Mouse (Mus musculus): ENCODE measurements around the gene Ctcfl. TPM values are rescaled to one million over a fixed set of nuclear protein-coding genes. Genes with fewer than 3 reads are reported as not detected.
"Not testable (repeated sequence)": the region's sequence is repeated elsewhere in the genome, so short reads cannot be mapped to it uniquely, and the experiment has no call there.

Ctcfl gene
- polyA plus RNA-seq, 1 experiment: 0.55 TPM

DNA sequence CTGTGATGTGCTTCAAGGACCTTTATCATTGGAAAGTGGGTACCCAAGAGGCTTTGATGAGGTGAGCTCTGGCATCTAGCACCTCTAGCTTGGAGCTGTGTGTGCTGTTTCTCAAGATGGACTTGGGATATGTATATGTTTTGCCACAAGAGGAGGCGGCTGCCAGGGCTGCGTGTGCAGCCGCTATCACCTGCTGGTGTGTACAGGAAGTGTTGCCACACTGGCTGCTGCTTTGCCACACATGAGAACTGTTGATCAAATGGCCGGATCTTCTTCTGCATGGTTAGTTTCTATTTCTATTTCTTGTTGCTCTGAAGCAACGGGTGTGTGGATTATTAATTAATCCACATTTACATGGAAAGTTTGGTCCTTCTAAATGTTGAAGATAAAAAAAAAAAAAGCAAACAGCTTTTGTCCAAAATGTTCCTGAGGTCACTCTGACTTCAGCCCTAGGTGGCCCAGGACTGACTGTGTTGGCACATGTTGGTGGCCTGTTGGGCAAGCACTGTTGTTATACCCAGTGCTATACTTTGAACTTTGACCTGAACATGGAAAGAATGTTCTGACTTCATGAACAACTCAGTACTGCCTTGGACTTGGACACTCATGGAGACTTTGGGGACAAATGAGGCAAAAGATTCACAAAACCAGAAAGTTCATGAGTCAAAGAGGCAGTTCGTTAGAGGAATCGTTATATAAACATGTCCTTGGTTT, 4.9 kb upstream of the Ctcfl start:
- peak overlapping the region; percentile 99 for H3K27ac ChIP-seq (replicated peaks; ENCODE audit: low read depth, low read length)
- peaks cover 8% of the 10 kb centered on the region for H3K4me1 ChIP-seq (ENCODE audit: control insufficient read depth, insufficient read depth, insufficient read length, low read length)
- H3K4me3 ChIP-seq (ENCODE audit: insufficient read depth, low read depth, low read length): no peak overlapping the region

DNA sequence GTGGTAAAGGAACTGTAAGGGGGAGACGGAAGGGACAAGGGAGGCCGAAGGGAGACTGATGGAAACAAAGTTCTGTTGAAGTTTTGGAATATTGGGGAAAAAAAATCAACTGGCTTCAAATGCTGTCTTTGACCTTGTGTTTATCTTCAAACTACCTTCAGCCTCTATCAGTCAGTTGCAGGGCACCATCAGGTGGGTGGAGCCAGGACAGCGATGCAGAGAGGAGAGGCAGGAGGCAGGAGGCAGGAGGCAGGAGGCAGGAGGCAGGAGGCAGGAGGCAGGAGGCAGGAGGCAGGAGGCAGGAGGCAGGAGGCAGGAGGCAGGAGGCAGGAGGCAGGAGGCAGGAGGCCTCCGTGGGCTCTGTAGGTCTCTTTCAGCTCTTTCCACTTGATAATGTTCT, 792 bp upstream of the Ctcfl start:
- H3K4me3 ChIP-seq (ENCODE audit: insufficient read depth, low read depth, low read length); H3K4me1 ChIP-seq (ENCODE audit: control insufficient read depth, insufficient read depth, insufficient read length, low read length); H3K27ac ChIP-seq (replicated peaks; ENCODE audit: low read depth, low read length): not testable (repeated sequence)

DNA sequence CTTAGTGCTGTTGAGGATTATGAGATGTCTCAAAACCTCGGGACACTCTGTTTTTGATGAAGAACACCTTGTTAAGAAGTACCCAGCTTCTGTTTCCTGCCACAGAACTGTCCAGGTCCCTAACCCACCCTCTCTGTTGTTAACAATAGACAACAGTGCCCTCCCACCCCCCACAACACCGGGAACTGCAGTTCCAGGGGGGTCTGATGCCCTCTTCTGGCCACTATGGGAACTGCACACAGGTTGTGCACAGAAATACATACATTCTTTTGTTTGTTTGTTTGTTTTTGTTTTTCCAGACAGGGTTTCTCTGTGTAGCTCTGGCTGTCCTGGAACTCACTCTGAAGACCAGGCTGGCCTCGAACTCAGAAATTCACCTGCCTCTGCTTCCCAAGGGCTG, 5.5 kb downstream of the Ctcfl start:
- H3K4me3 ChIP-seq (ENCODE audit: insufficient read depth, low read depth, low read length): not testable (repeated sequence)
- peak overlapping the region; percentile 80 for H3K27ac ChIP-seq (replicated peaks; ENCODE audit: low read depth, low read length)

DNA sequence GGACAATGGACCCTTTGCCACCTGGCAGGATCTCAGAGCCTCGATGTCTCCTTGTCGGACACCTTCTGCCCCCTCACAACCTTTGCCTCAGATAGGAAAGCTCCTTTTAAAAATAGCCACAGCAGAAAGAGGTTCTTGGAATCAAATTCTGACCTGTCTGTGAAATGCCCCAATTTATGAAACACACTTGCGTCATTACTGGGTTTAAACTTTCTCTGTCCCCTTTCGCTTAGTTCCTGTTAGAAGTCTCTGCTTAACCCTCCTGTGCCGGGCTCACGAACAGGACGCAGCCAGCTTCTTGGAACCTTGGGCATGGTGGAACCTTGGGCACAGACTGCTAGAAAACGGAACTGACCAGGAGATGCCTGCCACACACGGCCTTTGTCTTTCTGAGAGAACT, 8.8 kb downstream of the Ctcfl start:
- Histone ChIP-seq H3K4me1 (ENCODE audit: control insufficient read depth, insufficient read depth, insufficient read length, low read length) (peaks cover 8% of the 10 kb centered on the region), H3K4me3 (ENCODE audit: insufficient read depth, low read depth, low read length) (peak overlapping the region; percentile 57), H3K27ac (replicated peaks; ENCODE audit: low read depth, low read length) (peak overlapping the region; percentile 100)

More for the DNA sequence above, 5.5 kb downstream of the Ctcfl start:
- H3K4me1 ChIP-seq (ENCODE audit: control insufficient read depth, insufficient read depth, insufficient read length, low read length): not testable (repeated sequence)

DNA sequence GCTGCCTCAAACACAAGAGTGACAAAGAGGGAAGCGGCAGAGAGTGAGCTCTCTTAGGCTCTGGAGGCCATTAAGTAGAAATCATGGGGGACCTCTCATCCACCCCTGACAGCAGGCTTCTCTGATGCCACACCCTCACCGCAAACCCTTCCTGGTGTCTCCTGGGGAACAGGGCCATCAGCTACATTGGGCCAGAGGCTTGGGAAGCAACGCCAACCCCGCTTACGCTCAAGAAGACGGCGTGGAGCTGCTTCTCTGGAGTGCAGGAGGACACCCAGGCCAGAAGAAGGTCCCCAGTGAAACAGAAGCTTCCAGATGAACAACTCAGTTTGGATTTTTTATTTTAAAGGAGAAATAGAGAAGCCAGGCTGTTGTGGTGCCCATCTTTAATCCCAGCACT, 9.8 kb downstream of the Ctcfl start:
- Histone ChIP-seq H3K4me3 (ENCODE audit: insufficient read depth, low read depth, low read length) (no peak overlapping the region), H3K27ac (replicated peaks; ENCODE audit: low read depth, low read length) (peak overlapping the region; percentile 97), H3K4me1 (ENCODE audit: control insufficient read depth, insufficient read depth, insufficient read length, low read length) (peaks cover 4% of the 10 kb centered on the region)

DNA sequence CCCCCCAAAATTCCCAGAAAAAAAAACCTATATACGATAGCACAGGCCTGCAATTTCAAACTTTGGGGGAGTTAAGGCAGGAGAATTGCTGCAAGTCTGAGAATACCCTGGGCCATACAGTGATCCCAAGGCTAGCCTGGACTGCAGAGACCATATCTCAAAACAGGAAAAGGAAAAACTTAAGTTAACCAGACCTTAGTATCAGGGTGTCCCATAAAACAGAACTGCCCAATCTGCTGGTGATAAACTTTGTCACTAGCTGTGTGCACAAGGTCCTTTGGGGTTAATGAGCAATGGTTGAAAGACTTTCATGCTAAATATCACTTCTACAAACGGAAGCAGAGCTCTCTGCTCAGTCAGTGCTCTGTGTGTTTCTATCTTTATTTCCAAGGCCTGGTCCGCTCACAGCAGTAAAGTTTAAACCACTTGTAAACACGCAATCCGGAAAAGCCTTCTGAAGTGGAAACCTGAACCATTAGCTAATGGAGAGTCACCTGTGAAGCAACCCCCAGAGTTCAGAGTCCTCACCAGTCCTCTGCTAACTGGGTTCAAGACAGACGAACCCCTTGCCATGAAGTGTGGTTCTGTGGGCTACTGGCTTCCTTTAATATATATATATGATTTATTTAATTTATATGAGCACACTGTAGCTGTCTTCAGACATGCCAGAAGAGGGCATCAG, 10.7 kb downstream of the Ctcfl start:
- no peak overlapping the region; the same call in 1 of the 2 replicates for H3K27ac ChIP-seq (replicated peaks; ENCODE audit: low read depth, low read length)
- peaks cover 4% of the 10 kb centered on the region for H3K4me1 ChIP-seq (ENCODE audit: control insufficient read depth, insufficient read depth, insufficient read length, low read length)
- H3K4me3 ChIP-seq (ENCODE audit: insufficient read depth, low read depth, low read length): no peak overlapping the region

DNA sequence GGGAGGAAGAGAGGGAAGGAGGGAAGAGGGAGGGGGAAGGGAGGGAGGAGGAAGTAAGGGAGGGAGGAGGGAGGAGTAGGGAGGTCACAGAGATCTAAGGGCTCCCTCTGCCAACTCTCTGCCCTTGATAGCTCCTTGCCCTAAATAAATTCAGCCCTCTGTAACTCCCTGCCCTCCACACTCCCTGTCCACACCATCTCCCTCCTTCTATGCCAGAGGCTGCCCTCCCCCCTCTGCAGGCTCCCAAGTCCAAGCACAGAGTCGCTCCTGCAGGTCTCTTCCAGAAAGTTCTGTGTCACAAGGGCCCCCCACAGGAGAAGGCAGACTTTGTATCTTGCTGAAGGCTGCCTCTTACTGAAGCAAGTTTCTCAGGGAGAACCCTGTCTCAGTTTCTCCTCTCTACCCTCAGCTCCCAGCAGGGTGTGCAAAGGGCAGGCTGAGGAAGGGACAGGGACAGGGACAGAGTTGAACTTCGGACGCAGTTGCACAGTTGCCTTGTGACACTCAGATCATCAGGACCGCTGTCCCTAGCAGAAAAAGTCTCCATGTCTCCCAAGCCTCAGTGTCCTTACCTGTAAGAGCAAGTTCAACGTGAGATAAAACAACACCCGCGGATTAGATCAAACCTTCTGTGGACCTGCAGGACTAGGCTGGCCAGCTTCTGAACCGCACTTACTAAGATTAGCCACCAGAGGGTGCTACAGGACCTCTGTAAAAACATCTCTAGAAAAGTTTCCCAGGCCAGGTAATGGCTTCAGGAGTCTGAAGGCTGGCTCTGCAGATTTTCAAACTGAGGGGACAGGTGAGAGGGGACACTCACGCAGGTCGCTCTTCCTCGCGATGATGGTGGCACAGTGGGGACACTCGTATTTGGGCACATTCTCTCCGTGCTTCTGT, 12.2 kb downstream of the Ctcfl start:
- H3K4me1 ChIP-seq (ENCODE audit: control insufficient read depth, insufficient read depth, insufficient read length, low read length): peaks cover 4% of the 10 kb centered on the region
- peak overlapping the region; percentile 19 for H3K27ac ChIP-seq (replicated peaks; ENCODE audit: low read depth, low read length)
- no peak overlapping the region; the same call in 1 of the 2 replicates for H3K4me3 ChIP-seq (ENCODE audit: insufficient read depth, low read depth, low read length)

DNA sequence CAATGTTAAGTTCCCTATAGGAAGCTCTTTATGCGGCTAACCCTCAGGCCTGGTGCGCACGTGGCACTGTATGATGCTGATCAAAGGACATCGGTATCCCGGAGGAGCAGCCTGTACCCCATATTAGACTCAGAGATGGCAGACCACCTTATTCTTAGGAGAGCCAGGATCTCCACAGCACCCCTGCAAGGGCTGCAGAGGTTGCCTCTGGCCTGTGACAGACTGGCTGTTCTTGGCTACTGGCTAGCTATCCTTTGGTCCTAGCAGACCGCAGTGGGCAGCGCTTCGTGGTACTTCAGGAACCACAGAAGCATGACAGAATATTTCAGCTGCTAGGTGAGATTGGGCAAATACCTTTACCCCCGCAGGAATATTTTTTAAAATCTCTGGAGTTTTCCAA, 12.9 kb downstream of the Ctcfl start:
- Histone ChIP-seq H3K4me3 (ENCODE audit: insufficient read depth, low read depth, low read length) (no peak overlapping the region), H3K4me1 (ENCODE audit: control insufficient read depth, insufficient read depth, insufficient read length, low read length) (peaks cover 4% of the 10 kb centered on the region), H3K27ac (replicated peaks; ENCODE audit: low read depth, low read length) (no peak overlapping the region)

DNA sequence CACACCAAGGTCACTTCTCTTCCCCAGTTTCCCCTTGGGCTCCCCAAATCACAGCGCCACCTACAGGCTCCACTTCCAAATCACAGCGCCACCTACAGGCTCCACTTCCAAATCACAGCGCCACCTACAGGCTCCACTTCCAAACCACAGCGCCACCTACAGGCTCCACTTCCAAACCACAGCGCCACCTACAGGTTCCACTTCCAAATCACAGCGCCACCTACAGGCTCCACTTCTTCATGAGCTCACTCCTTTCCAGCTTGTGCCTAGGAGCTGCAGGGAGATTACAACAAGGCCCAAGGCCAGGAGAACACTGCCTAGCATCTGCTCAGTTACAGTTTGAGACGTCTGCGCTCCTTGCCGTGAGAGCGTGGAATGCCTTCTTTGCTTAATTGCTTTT, 22.0 kb downstream of the Ctcfl start:
- not testable (repeated sequence) for H3K4me1 ChIP-seq (ENCODE audit: control insufficient read depth, insufficient read depth, insufficient read length, low read length); H3K27ac ChIP-seq (replicated peaks; ENCODE audit: low read depth, low read length); H3K4me3 ChIP-seq (ENCODE audit: insufficient read depth, low read depth, low read length)

DNA sequence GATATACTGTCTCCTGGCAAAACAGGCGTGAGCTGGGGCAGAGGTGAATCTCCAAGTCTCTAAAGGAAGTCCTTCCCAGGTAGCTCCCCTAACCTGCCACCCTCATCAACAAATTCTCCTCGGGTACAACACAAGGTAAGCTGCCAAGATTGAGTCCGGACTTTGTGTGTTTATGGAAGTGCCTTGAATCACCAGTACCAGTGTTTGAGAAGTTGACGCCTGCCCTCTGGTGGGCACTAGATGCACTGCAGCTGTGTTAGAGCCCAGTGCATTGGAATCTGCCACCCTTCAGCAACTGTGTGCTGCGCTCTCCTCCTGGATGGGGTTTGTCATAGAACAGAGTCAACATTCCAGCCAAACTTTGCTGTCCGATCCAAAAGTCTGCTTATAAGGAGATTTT, 29.9 kb downstream of the Ctcfl start:
- no peaks in the 10 kb centered on the region for H3K4me1 ChIP-seq (ENCODE audit: control insufficient read depth, insufficient read depth, insufficient read length, low read length)
- no peak overlapping the region for H3K27ac ChIP-seq (replicated peaks; ENCODE audit: low read depth, low read length)

DNA sequence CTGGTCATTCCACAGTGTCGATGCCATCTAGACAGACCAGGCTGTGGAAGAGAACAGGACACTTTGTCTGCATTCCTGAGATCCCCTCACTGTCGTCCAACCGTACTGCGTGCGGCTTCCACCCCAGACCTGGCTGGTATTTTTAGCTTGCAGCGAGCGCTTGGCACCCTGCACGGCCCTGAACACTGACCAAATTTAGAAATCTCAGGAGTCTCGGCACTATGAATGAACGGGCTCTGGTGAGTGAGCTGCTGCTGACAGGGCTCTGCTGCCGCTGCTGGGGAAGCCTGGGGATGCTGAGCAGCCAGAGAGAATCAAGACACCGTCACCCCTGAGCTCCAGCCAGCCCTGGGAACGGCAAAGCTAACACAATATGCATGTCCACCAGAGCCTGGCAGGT, 31.9 kb downstream of the Ctcfl start:
- no peaks in the 10 kb centered on the region for H3K4me1 ChIP-seq (ENCODE audit: control insufficient read depth, insufficient read depth, insufficient read length, low read length)
- H3K27ac ChIP-seq (replicated peaks; ENCODE audit: low read depth, low read length): no peak overlapping the region
- H3K4me3 ChIP-seq (ENCODE audit: insufficient read depth, low read depth, low read length): no peak overlapping the region

More for the DNA sequence above, 29.9 kb downstream of the Ctcfl start:
- no peak overlapping the region for H3K4me3 ChIP-seq (ENCODE audit: insufficient read depth, low read depth, low read length)

DNA sequence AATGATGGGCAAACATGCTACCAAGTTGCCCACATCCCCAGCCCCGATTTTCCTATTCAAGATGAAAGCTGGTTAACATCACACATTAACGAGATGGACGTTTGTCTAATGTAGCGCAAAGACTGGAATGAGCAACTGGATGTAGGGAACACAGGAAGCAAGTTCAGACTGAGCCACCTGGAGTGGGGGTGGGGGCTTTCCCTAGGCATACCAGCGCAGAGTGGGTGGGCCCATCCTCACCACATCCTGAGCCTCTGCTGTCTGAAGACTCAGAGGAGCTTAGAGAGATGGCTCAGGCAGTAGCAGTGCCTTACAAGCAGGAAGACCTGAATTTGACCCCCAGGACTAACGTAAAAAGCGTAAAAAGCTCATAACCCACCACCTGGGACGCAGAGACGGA, 33.6 kb downstream of the Ctcfl start:
- Histone ChIP-seq H3K4me3 (ENCODE audit: insufficient read depth, low read depth, low read length) (no peak overlapping the region), H3K4me1 (ENCODE audit: control insufficient read depth, insufficient read depth, insufficient read length, low read length) (no peaks in the 10 kb centered on the region), H3K27ac (replicated peaks; ENCODE audit: low read depth, low read length) (no peak overlapping the region)

DNA sequence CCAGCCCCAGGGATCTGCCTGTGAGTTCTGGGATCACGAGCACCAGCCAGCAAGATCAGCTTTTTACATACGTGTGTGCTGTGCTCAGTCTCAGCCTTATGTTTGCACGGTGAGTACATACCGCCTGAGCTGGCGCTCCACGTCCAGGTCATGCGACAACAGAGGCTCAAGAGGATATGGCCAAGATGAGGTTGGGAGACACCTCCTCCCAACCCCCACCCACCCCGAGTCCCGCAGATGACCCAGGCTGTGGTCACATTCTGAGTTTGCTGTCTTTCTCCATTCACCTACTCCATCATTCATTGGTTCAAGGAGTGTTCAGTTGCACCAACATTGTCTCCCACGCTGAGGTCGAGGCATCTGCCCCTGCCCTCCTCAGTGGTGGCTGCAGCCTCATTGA, 34.5 kb downstream of the Ctcfl start:
- H3K4me3 ChIP-seq (ENCODE audit: insufficient read depth, low read depth, low read length): no peak overlapping the region
- H3K27ac ChIP-seq (replicated peaks; ENCODE audit: low read depth, low read length): no peak overlapping the region
- H3K4me1 ChIP-seq (ENCODE audit: control insufficient read depth, insufficient read depth, insufficient read length, low read length): no peaks in the 10 kb centered on the region

DNA sequence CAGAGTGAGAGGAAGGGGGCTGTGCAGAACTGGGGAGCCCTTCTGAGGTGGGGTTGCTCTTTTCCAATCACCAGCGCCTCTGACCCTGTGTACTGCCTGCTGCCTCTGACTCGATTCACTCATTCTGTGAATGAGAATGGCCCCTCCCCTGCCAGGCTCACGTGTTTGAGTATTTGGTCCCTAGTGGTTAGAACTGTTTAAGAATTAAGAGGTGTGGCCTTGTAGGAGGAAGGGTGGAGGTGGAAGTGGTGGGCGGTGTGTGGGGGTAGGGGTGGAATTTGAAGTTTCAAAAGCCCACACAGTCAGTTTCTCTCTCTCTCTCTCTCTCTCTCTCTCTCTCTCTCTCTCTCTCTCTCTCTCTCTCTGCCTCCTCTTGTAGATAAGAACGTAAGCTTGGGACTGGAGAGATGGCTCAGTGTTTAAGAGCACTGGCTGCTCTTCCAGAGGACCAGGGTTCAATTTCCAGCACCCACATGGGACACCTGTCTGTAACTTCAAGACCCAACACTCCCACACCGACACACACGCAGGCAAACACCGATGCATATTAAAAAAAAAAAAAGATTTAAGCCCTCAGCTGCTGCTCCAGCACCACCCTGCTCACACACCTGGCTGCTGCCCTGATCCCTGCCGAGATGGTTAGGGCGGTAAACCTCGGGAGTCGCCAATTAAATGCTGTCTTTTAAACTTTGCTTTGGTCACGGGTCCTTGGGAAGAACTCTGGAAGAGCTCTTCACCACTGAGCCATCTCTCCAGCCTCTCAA, 35.4 kb downstream of the Ctcfl start:
- no peak overlapping the region for H3K4me3 ChIP-seq (ENCODE audit: insufficient read depth, low read depth, low read length)
- no peak overlapping the region for H3K27ac ChIP-seq (replicated peaks; ENCODE audit: low read depth, low read length)
- no peaks in the 10 kb centered on the region for H3K4me1 ChIP-seq (ENCODE audit: control insufficient read depth, insufficient read depth, insufficient read length, low read length)

DNA sequence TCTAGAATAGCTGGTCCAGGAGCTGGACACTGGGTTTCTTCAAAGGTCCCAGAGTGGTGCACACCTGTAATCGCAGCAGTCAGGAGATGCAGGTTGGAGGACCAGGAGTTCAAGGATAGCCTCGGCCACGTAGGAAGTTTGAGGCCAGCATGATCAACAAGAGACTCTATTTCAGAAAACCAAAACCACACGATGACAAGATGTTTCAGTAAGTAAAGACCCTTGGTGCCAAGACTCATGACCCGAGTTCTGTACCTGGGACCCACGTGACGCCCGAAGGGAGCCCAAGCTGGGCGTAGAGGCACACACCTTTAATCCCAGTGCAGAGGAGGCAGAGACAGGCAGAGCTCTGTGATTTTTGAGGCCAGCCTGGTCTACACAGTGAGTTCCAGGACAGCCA, 36.2 kb downstream of the Ctcfl start:
- Histone ChIP-seq H3K27ac (replicated peaks; ENCODE audit: low read depth, low read length) (no peak overlapping the region), H3K4me1 (ENCODE audit: control insufficient read depth, insufficient read depth, insufficient read length, low read length) (no peaks in the 10 kb centered on the region), H3K4me3 (ENCODE audit: insufficient read depth, low read depth, low read length) (no peak overlapping the region)

Measured in brown adipose tissue, adult 24 weeks (tissue).